Mouse (Mus musculus) myocyte (in vitro differentiated cells): Measurements from ENCODE around the gene Ccdc116. TPM values are rescaled to one million over a fixed set of nuclear protein-coding genes. Genes with fewer than 3 reads are reported as not detected.
A peak's percentile ranks its signal among the peaks of the same experiment; 100 is the strongest.

Experiments
- H3K27me3 ChIP-seq: one replicate; pipeline ENCODE4 v1.6.1; 2011; ENCODE audit not compliant: control insufficient read depth, insufficient read depth, insufficient read length
- H3K36me3 ChIP-seq: one replicate; pipeline ENCODE4 v1.6.1; 2011; ENCODE audit not compliant: control insufficient read depth, insufficient read depth
- H3K4me2 ChIP-seq: one replicate; pipeline ENCODE4 v1.6.1; 2011; ENCODE audit warnings: low read depth, control low read depth
- H3K4me3 ChIP-seq: one replicate; pipeline ENCODE4 v1.5.1; 2011; ENCODE audit warnings: mild to moderate bottlenecking, control low read depth, moderate library complexity
- H3K79me2 ChIP-seq: one replicate; pipeline ENCODE4 v1.6.1; 2011; ENCODE audit not compliant: control insufficient read depth, insufficient read depth
- H3ac ChIP-seq: one replicate; pipeline ENCODE4 v1.6.1; 2011; ENCODE audit not compliant: control insufficient read depth, insufficient read length
- CEBPB ChIP-seq: IDR thresholded peaks from 2 replicates; pipeline ENCODE4 v1.6.1; 2011; ENCODE audit warnings: mild to moderate bottlenecking, moderate library complexity; ENCODE audit not compliant: poor library complexity, insufficient read depth, severe bottlenecking
- E2F4 ChIP-seq: IDR thresholded peaks from one replicate; pipeline ENCODE4 v1.6.1; 2011; ENCODE audit warnings: mild to moderate bottlenecking, control low read depth, moderate library complexity; ENCODE audit not compliant: insufficient read depth
- MAX ChIP-seq: IDR thresholded peaks from one replicate; pipeline ENCODE4 v1.6.1; 2011; ENCODE audit warnings: low read depth, mild to moderate bottlenecking, control low read depth
- MYOD1 ChIP-seq, 3 experiments: IDR thresholded peaks; one replicate each; pipeline ENCODE4 v1.6.1; 2011; ENCODE audit warnings: control low read depth in 2 of 3, low read depth in 2 of 3, mild to moderate bottlenecking in 2 of 3, moderate library complexity in 1 of 3; ENCODE audit not compliant: insufficient read length in 2 of 3, control insufficient read depth in 1 of 3
- MYOG ChIP-seq, 3 experiments: IDR thresholded peaks; one replicate each; pipeline ENCODE4 v1.6.1; 2011; ENCODE audit warnings: control low read depth in 2 of 3, low read depth in 2 of 3, mild to moderate bottlenecking in 2 of 3; ENCODE audit not compliant: insufficient read length in 2 of 3, control insufficient read depth in 1 of 3, insufficient read depth in 1 of 3
- POLR2A ChIP-seq: IDR thresholded peaks from one replicate; pipeline ENCODE4 v1.6.1; 2011; ENCODE audit warnings: low read depth, mild to moderate bottlenecking, control low read depth, moderate library complexity; ENCODE audit not compliant: insufficient read length
- POLR2AphosphoS2 ChIP-seq: IDR thresholded peaks from one replicate; pipeline ENCODE4 v1.6.1; 2011; ENCODE audit warnings: low read depth, control low read depth; ENCODE audit not compliant: insufficient read length
- REST ChIP-seq: IDR thresholded peaks from one replicate; pipeline ENCODE4 v1.6.1; 2011; ENCODE audit warnings: mild to moderate bottlenecking, control low read depth, moderate library complexity; ENCODE audit not compliant: insufficient read depth, insufficient read length
- SRF ChIP-seq: IDR thresholded peaks from one replicate; pipeline ENCODE4 v1.6.1; 2011; ENCODE audit warnings: low read depth; ENCODE audit not compliant: control insufficient read depth, insufficient read length
- TCF12 ChIP-seq: IDR thresholded peaks from one replicate; pipeline ENCODE4 v1.6.1; 2011; ENCODE audit warnings: mild to moderate bottlenecking, control low read depth; ENCODE audit not compliant: poor library complexity, insufficient read depth, severe bottlenecking
- TCF3 ChIP-seq: IDR thresholded peaks from one replicate; pipeline ENCODE4 v1.6.1; 2011; ENCODE audit warnings: low read depth, control low read depth; ENCODE audit not compliant: insufficient read length
- USF1 ChIP-seq: IDR thresholded peaks from one replicate; pipeline ENCODE4 v1.6.1; 2011; ENCODE audit warnings: low read depth, mild to moderate bottlenecking, control low read depth, moderate library complexity
- polyA plus RNA-seq: library from polyadenylated mRNA; unstranded; fragments of >200 nt; fragmentation: generic; extraction: Trizol; gene quantifications from one replicate; pipeline ENCODE4 v1.2.1, GENCODE M21; 2012; ENCODE audit warnings: missing spikeins

The Ccdc116 gene
- polyA plus RNA-seq, 1 experiment: 0.17 TPM

- no peak overlapping the region for H3ac ChIP-seq
- no peak overlapping the region for H3K4me3 ChIP-seq
- no peak overlapping the region for H3K4me2 ChIP-seq
- peaks cover 4% of the 10 kb centered on the region for H3K79me2 ChIP-seq
- no peak for TF ChIP-seq TCF3
- TF ChIP-seq TCF12: no peak
- H3K27me3 ChIP-seq: no peaks in the 10 kb centered on the region
- H3K36me3 ChIP-seq: peaks cover 34% of the 10 kb centered on the region
Measured at GRCm38 (mm10) chr16:17154346-17154745, 7.3 kb upstream of the Ccdc116 start.

GRCm38 (mm10) chr16:17151874-17152273, 4.8 kb upstream of the Ccdc116 start:
- H3ac ChIP-seq: no peak overlapping the region
- no peaks in the 10 kb centered on the region for H3K27me3 ChIP-seq
- no peak overlapping the region for H3K4me3 ChIP-seq
- TF ChIP-seq POLR2AphosphoS2 (peak; percentile 18), TCF3 (no peak), USF1 (no peak), TCF12 (no peak), REST (no peak), E2F4 (no peak), MYOG (IDR thresholded peaks at IDR 0.05; ENCODE audit: control insufficient read depth in 1 of 3, insufficient read depth in 1 of 3, insufficient read length in 2 of 3, low read depth in 2 of 3) (no peak)
- no peaks in the 10 kb centered on the region for H3K79me2 ChIP-seq
- no peak overlapping the region for H3K4me2 ChIP-seq
- peaks cover 13% of the 10 kb centered on the region for H3K36me3 ChIP-seq

GRCm38 (mm10) chr16:17150520-17151258, 3.7 kb upstream of the Ccdc116 start:
- Histone ChIP-seq H3K36me3 (peaks cover 13% of the 10 kb centered on the region), H3K79me2 (no peaks in the 10 kb centered on the region), H3K27me3 (no peaks in the 10 kb centered on the region), H3K4me3 (no peak overlapping the region), H3ac (no peak overlapping the region), H3K4me2 (no peak overlapping the region)
- TF ChIP-seq TCF3: no peak
- no peak for TF ChIP-seq MYOD1 (IDR thresholded peaks at IDR 0.05; ENCODE audit: control insufficient read depth in 1 of 3, insufficient read length in 2 of 3, low read depth in 2 of 3)

- Histone ChIP-seq H3K4me3 (peak overlapping the region; percentile 30), H3K79me2 (no peaks in the 10 kb centered on the region), H3K27me3 (no peaks in the 10 kb centered on the region), H3ac (no peak overlapping the region), H3K4me2 (no peak overlapping the region), H3K36me3 (peaks cover 13% of the 10 kb centered on the region)
- TF ChIP-seq MYOD1 (IDR thresholded peaks at IDR 0.05; ENCODE audit: control insufficient read depth in 1 of 3, insufficient read length in 2 of 3, low read depth in 2 of 3) (no peak), TCF3 (no peak), MAX (no peak), SRF (no peak), MYOG (IDR thresholded peaks at IDR 0.05; ENCODE audit: control insufficient read depth in 1 of 3, insufficient read depth in 1 of 3, insufficient read length in 2 of 3, low read depth in 2 of 3) (no peak), POLR2AphosphoS2 (no peak), POLR2A (no peak), E2F4 (no peak), REST (no peak), TCF12 (no peak), CEBPB (no peak), USF1 (no peak)
Measured at GRCm38 (mm10) chr16:17148084-17148483, 1.1 kb upstream of the Ccdc116 start.

- Histone ChIP-seq H3K36me3 (peaks cover 7% of the 10 kb centered on the region), H3ac (no peak overlapping the region), H3K4me3 (peak overlapping the region; percentile 30), H3K27me3 (no peaks in the 10 kb centered on the region), H3K79me2 (no peaks in the 10 kb centered on the region), H3K4me2 (peak overlapping the region; percentile 92)
- no peak for TF ChIP-seq SRF
- TF ChIP-seq MYOG (IDR thresholded peaks at IDR 0.05; ENCODE audit: control insufficient read depth in 1 of 3, insufficient read depth in 1 of 3, insufficient read length in 2 of 3, low read depth in 2 of 3): no peak
- peak; percentile 27 for TF ChIP-seq POLR2AphosphoS2
Measured at GRCm38 (mm10) chr16:17147391-17147929, 431 bp upstream of the Ccdc116 start.

- Histone ChIP-seq H3K4me3 (no peak within 1 kb of the TSS), H3K4me2 (no peak within 1 kb of the TSS), H3ac (no peak within 1 kb of the TSS), H3K27me3 (no peaks in the 10 kb centered on the region), H3K36me3 (no peaks in the 10 kb centered on the region), H3K79me2 (no peaks in the 10 kb centered on the region)
- no peak for TF ChIP-seq MYOD1 (IDR thresholded peaks at IDR 0.05; ENCODE audit: control insufficient read depth in 1 of 3, insufficient read length in 2 of 3, low read depth in 2 of 3)
- TF ChIP-seq CEBPB: no peak
- TF ChIP-seq MAX: no peak
- TF ChIP-seq TCF12: no peak
- no peak for TF ChIP-seq POLR2A
- no peak for TF ChIP-seq USF1
- TF ChIP-seq POLR2AphosphoS2: no peak
- TF ChIP-seq TCF3: no peak
Measured at GRCm38 (mm10) chr16:17144339-17144738, 2.7 kb downstream of the Ccdc116 start, which contains the start of gene Ydjc. Gene Ydjc (plus strand): TSS chr16:17144621.
